Mouse (Mus musculus): ENCODE data around the gene Gde1. TPM values are rescaled to one million over a fixed set of nuclear protein-coding genes. Genes with fewer than 3 reads are reported as not detected.
A peak's percentile ranks its signal among the peaks of the same experiment; 100 is the strongest.

Gene Gde1
- polyA plus RNA-seq, 1 experiment = 26.8 TPM

DNA sequence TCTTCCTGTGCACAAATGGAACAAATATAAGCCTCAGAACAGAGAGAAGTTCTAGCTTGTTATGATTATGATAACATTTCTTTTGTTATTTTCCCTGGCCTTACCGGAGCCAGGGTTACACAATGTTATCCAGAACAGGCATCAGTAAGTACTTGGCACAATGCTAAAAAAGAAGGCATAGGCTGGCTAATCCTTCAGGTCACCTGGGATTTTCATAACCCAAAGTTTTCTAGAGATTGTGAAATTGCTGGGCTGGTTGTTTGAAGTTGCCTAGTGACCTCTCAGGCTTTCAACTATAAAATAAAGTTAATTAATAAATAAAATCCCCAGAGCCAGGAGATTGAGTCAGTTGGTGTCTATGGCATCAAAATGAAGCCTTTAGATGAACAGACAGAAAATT lies 9.3 kb upstream of the Gde1 start:
- no peak overlapping the region for H3K4me3 ChIP-seq (replicated peaks; ENCODE audit: control insufficient read depth, low read depth, low read length)
- 86% methylated on average over 1 of the region's 1 CpGs for WGBS
- no peaks in the 10 kb centered on the region for H3K4me1 ChIP-seq (ENCODE audit: control insufficient read depth, insufficient read depth, low read length)
- no peak for TF ChIP-seq POLR2A (IDR thresholded peaks at IDR 0.05; ENCODE audit: borderline replicate concordance, control insufficient read depth, low read depth, low read length)
- TF ChIP-seq CTCF (IDR thresholded peaks at IDR 0.05; ENCODE audit: control insufficient read depth, insufficient read depth, low read length) = no peak
- H3K27ac ChIP-seq (ENCODE audit: control insufficient read depth, insufficient read depth, low read depth, low read length, poor library complexity) = no peak overlapping the region

DNA sequence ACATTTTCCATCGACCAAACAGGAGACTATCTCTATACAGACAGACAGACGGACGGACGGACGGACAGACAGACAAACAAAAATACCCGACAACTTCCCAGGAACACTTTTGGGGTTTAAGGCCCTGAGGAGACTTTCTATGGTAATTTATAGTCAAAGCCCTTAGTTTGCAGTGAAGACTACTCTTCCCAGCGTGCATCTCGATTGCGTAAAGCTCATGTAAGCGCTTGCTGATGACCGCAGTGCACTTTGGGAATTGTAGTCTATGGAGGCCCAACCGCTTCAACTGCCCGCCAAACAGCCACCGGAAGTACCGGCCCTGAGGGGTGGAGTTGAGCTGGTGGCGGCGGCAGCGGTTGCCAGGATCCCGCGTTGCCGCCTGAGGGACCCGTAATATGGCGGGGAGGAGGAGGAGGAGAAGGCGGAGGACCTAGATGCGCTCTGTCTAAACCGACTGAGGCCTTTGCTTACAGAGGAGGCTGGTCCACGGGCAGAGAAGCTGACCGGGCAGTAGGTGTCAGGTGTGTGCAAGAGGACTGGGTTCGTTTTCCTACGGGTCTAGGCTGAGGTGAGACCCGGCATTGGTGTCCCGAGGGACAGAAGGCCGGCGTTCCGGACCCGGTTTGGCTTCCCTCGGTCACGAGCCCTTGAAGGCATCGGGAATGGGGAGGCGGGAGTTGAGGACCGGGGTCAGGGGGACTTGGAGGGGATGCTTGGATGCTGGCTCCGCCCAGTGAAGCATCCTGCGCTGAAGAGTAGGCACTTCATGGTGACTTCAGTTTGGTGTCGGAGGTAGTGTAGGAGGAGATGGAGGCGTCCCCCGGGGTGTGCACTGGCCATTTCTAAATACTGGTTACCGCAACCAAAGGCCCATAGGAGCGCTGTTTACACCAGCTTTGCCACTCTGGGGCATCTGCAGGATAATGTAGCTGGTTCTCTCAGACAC lies 6.9 kb upstream of the Gde1 start, which contains the start of gene Ccp110:
Gene Ccp110 (plus strand): TSS at position 325 of the 946 bp plus-strand sequence.
- H3K4me1 ChIP-seq (ENCODE audit: control insufficient read depth, insufficient read depth, low read length) = no peaks in the 10 kb centered on the region
- peak within 1 kb of the TSS; percentile 32; the same call in 1 of the 2 replicates for H3K27ac ChIP-seq (ENCODE audit: control insufficient read depth, insufficient read depth, low read depth, low read length, poor library complexity)
- peak within 1 kb of the TSS; percentile 99 for H3K4me3 ChIP-seq (replicated peaks; ENCODE audit: control insufficient read depth, low read depth, low read length)
- TF ChIP-seq CTCF (IDR thresholded peaks at IDR 0.05; ENCODE audit: control insufficient read depth, insufficient read depth, low read length) (no peak), POLR2A (IDR thresholded peaks at IDR 0.05; ENCODE audit: borderline replicate concordance, control insufficient read depth, low read depth, low read length) (peak; percentile 59; the same call in 1 of the 2 replicates)
- 1% methylated on average over 48 of the region's 48 CpGs for WGBS

DNA sequence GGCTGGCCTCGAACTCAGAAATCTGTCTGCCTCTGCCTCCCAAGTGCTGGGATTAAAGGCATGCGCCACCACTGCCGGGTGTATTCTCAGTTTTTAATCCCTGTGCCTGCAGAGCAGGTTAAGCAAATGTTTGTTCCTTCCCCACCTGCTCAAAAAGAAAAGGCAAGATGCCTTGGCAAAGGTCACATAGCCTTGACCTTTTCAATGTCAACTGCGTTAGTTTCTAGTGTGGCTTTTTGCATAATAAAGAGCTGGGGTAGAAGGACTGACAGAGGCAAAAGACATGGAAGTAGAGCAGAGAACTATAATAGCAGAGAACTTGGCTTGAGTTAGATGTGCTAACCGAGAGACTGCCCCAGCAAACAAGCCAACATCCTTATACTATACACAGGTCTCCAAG lies 5.2 kb upstream of the Gde1 start:
- TF ChIP-seq POLR2A (IDR thresholded peaks at IDR 0.05; ENCODE audit: borderline replicate concordance, control insufficient read depth, low read depth, low read length) (no peak), CTCF (IDR thresholded peaks at IDR 0.05; ENCODE audit: control insufficient read depth, insufficient read depth, low read length) (no peak)
- 87% methylated on average over 5 of the region's 5 CpGs for WGBS
- no peak overlapping the region for H3K4me3 ChIP-seq (replicated peaks; ENCODE audit: control insufficient read depth, low read depth, low read length)
- H3K27ac ChIP-seq (ENCODE audit: control insufficient read depth, insufficient read depth, low read depth, low read length, poor library complexity) = no peak overlapping the region
- no peaks in the 10 kb centered on the region for H3K4me1 ChIP-seq (ENCODE audit: control insufficient read depth, insufficient read depth, low read length)

DNA sequence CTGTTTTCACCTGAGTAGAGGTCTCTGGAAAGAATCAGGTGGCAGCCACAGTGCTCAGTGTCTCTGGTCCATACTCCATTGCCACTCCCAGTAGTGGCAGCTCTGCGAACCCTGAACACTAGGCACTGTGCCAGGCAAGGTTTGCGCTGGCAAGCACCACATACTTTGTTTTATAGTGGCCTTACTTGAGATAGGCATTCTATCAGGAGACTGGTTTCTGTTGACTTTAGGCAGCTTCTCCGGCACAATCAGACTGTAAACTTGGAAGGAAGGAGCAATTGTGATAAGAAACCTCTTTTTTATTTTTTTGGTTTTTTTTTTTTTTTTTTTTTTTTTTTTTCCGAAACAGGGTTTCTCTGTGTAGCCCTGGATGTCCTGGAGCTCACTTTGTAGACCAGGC lies 2.4 kb upstream of the Gde1 start:
- 61% methylated on average over 4 of the region's 4 CpGs for whole genome bisulfite sequencing
- no peak overlapping the region for H3K27ac ChIP-seq (ENCODE audit: control insufficient read depth, insufficient read depth, low read depth, low read length, poor library complexity)
- no peak overlapping the region for H3K4me3 ChIP-seq (replicated peaks; ENCODE audit: control insufficient read depth, low read depth, low read length)
- TF ChIP-seq POLR2A (IDR thresholded peaks at IDR 0.05; ENCODE audit: borderline replicate concordance, control insufficient read depth, low read depth, low read length) (no peak), CTCF (IDR thresholded peaks at IDR 0.05; ENCODE audit: control insufficient read depth, insufficient read depth, low read length) (no peak)
- H3K4me1 ChIP-seq (ENCODE audit: control insufficient read depth, insufficient read depth, low read length) = no peaks in the 10 kb centered on the region; the same call in 1 of the 2 replicates

DNA sequence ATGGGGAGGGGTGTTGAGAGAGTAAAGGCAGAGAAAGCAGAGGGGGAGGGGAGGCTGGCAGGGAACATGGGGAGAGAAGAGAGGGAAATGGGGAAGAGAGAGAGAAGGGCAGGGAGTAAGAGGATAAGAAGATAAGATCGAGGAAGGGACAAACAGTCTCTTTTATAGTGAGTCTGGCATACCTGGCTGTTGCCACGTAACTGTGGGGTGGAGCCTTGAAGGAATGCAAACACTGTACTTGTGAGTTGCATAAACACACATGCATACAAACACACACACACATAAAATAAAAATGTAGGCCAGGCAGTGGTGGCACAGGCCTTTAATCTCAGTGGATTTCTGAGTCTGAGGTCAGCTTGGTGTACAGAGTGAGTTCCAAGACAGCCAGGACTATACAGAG lies 1.6 kb upstream of the Gde1 start:
- no peak for TF ChIP-seq POLR2A (IDR thresholded peaks at IDR 0.05; ENCODE audit: borderline replicate concordance, control insufficient read depth, low read depth, low read length)
- no peak for TF ChIP-seq CTCF (IDR thresholded peaks at IDR 0.05; ENCODE audit: control insufficient read depth, insufficient read depth, low read length)
- no peak overlapping the region for H3K4me3 ChIP-seq (replicated peaks; ENCODE audit: control insufficient read depth, low read depth, low read length)
- H3K4me1 ChIP-seq (ENCODE audit: control insufficient read depth, insufficient read depth, low read length) = no peaks in the 10 kb centered on the region; the same call in 1 of the 2 replicates
- WGBS = 71% methylated on average over 2 of the region's 2 CpGs
- no peak overlapping the region for H3K27ac ChIP-seq (ENCODE audit: control insufficient read depth, insufficient read depth, low read depth, low read length, poor library complexity)

DNA sequence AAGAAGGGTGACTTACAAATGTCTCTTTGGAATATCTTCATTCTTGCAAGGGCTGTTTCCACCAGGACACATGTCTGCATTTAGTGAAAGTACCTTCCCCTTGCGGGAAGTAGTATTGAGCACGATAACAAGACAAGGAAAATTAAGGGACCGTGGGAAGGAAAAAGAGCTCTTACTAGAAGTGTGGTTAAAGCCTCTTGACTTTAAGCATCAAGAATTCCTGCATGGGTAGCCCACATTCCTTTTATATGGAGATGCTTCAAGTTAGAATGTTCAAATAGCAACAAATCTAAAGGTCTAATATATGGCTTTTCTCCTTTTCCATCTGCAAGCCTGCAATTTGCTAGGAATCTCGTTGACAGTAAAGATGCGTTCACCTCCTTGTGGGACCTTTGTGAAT lies 910 bp upstream of the Gde1 start:
- H3K27ac ChIP-seq (ENCODE audit: control insufficient read depth, insufficient read depth, low read depth, low read length, poor library complexity) = no peak overlapping the region
- no peaks in the 10 kb centered on the region; the same call in 1 of the 2 replicates for H3K4me1 ChIP-seq (ENCODE audit: control insufficient read depth, insufficient read depth, low read length)
- WGBS = 89% methylated on average over 5 of the region's 5 CpGs
- no peak overlapping the region for H3K4me3 ChIP-seq (replicated peaks; ENCODE audit: control insufficient read depth, low read depth, low read length)
- TF ChIP-seq POLR2A (IDR thresholded peaks at IDR 0.05; ENCODE audit: borderline replicate concordance, control insufficient read depth, low read depth, low read length) = no peak
- TF ChIP-seq CTCF (IDR thresholded peaks at IDR 0.05; ENCODE audit: control insufficient read depth, insufficient read depth, low read length) = no peak

DNA sequence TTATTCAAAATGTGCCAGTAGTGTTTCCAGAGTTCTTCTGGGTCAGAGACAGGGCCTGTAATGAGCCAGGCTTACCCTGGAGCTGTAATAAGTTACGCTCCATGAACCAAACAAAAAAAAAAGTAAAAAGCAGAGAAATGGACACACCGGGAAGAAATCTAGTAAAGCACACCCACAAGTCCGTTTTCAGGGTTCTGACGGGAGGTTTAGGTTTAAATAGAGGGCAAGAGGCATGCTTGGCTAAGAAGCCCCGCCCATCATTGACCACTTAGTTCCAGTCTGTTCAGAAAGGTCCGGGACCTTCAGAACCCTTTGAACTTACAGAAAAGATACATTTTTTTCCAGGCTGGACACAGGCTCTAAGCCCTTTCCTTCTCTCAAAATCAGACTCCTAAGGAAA lies 473 bp upstream of the Gde1 start:
- no peak overlapping the region for H3K4me3 ChIP-seq (replicated peaks; ENCODE audit: control insufficient read depth, low read depth, low read length)
- TF ChIP-seq CTCF (IDR thresholded peaks at IDR 0.05; ENCODE audit: control insufficient read depth, insufficient read depth, low read length) = no peak
- TF ChIP-seq POLR2A (IDR thresholded peaks at IDR 0.05; ENCODE audit: borderline replicate concordance, control insufficient read depth, low read depth, low read length) = no peak
- WGBS = 66% methylated on average over 6 of the region's 6 CpGs

DNA sequence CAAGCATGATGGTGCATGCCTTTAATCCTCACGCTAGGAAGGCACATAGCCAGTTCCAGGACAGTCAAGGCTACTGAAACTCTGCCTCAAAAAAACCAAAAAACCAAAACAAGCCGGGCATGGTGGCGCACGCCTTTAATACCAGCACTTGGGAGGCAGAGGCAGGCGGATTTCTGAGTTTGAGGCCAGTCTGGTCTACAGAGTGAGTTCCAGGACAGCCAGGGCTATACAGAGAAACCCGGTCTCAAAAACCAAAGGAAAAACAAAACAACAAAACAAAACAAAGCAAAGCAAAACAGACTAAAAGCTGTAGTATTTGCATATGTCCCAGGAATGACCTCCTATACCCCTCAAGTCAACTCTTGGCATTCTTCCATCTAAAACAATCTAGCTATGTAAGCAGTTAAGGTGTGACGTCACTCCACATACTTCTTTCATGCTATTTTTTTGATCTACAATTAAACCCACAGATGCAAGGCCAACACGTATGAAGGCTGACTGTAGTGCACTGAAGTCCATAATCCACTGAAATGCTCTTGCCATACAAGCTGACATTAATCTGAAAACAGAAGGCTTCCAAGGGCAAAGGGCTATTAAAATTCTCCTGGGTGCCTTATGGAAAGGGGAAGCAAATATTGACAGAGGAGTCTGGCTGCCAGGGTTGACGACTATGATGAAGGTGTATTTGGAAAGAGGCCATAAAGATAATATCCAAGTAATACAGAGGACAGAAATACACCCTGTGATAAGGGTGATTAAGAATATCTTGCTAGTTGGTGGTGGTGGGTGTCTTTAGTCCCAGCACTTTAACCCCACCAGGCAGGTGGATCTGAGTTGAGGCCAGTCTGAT lies 1.4 kb downstream of the Gde1 start:
- H3K4me3 ChIP-seq (replicated peaks; ENCODE audit: control insufficient read depth, low read depth, low read length) = peak overlapping the region; percentile 57
- TF ChIP-seq POLR2A (IDR thresholded peaks at IDR 0.05; ENCODE audit: borderline replicate concordance, control insufficient read depth, low read depth, low read length) = no peak
- TF ChIP-seq CTCF (IDR thresholded peaks at IDR 0.05; ENCODE audit: control insufficient read depth, insufficient read depth, low read length) = no peak
- WGBS = 72% methylated on average over 9 of the region's 9 CpGs
- no peak overlapping the region for H3K27ac ChIP-seq (ENCODE audit: control insufficient read depth, insufficient read depth, low read depth, low read length, poor library complexity)
- H3K4me1 ChIP-seq (ENCODE audit: control insufficient read depth, insufficient read depth, low read length) = no peaks in the 10 kb centered on the region; the same call in 1 of the 2 replicates

More for the DNA sequence above, 473 bp upstream of the Gde1 start:
- H3K27ac ChIP-seq (ENCODE audit: control insufficient read depth, insufficient read depth, low read depth, low read length, poor library complexity) = no peak overlapping the region
- no peaks in the 10 kb centered on the region; the same call in 1 of the 2 replicates for H3K4me1 ChIP-seq (ENCODE audit: control insufficient read depth, insufficient read depth, low read length)

Measured in bone marrow, adult 2 months (tissue).